Mouse (Mus musculus) brain, embryonic 14.5 days (tissue): ENCODE data around the gene Nusap1. TPM values are rescaled to one million over a fixed set of nuclear protein-coding genes. Genes with fewer than 3 reads are reported as not detected.
A peak's percentile ranks its signal among the peaks of the same experiment; 100 is the strongest.

Source experiments
- DNase-seq: peaks from one replicate; pipeline ENCODE4 v3.0.0-alpha.2; 2011; ENCODE audit warnings: low read depth
- CTCF ChIP-seq: fragments of 200-500 bp; IDR thresholded peaks from 2 replicates; pipeline ENCODE4 v1.5.1; 2012; ENCODE audit warnings: inconsistent platforms, mild to moderate bottlenecking, moderate library complexity, borderline replicate concordance; ENCODE audit not compliant: insufficient read depth, insufficient read length; ENCODE audit errors: extremely low read depth
- POLR2A ChIP-seq: fragments of 200-500 bp; IDR thresholded peaks from 2 replicates; pipeline ENCODE4 v1.6.1; 2012; ENCODE audit warnings: mild to moderate bottlenecking, inconsistent platforms, borderline replicate concordance; ENCODE audit not compliant: poor library complexity, insufficient read depth, insufficient read length, severe bottlenecking; ENCODE audit errors: extremely low read depth
- polyA plus RNA-seq: library from polyadenylated mRNA; depleted of rRNA; stranded (reverse); fragments of >200 nt; gene quantifications from 2 replicates; pipeline ENCODE4 v1.2.3, GENCODE M21; 2012; rRNA removed

The Nusap1 gene
- 14.7 and 19.5 TPM in 2 replicates for polyA plus RNA-seq

DNA sequence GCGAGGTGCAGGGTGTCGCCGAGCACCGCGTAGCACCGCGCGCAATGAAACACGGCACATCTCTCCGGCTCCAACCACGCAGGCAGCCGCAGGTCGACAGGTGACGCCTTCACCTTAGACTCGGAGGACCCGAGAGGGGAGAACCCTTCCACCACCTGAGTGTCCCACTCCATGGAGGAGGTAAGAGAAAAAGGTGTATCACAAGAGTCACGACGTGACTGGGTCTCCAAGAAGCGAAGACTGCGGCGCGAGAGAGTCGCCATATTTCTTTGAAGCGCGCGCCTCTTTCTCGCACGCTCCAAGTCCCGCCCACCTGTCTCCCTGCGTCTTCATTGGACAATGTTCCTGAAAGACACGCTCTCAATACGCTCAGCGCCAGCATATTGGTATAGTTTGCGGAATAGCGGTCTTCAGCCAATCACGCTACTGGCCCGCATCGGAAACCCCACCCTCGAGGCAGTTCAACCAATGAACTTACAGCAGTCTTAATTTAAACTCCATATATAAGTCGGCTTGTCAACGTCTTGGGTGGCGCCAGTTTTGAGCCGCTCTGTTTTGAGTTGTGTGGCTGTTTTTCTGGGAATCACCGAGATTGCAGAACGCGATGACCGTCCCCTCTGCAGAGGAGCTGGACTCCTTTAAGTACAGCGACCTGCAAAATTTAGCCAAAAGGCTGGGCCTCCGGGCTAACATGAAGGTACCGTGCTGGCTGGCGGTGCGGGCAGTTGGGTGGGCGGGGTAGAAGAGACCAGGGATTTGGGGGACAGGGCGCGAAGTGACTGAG, at the start of gene Nusap1, which contains the start of gene Oip5:
Gene Nusap1 (plus strand): TSS at position 100 of the 784 bp plus-strand sequence.
Gene Oip5 (minus strand): TSS at position 271 of the 784 bp plus-strand sequence.
- TF ChIP-seq POLR2A (peak; percentile 12; the same call in 1 of the 2 replicates), CTCF (no peak)
- DNase-seq: peak; percentile 99

- TF ChIP-seq CTCF (no peak), POLR2A (no peak)
- DNase-seq: no peak
Measured at GRCm38 (mm10) chr2:119572471-119572870, 45.6 kb upstream of the Nusap1 start.

DNA sequence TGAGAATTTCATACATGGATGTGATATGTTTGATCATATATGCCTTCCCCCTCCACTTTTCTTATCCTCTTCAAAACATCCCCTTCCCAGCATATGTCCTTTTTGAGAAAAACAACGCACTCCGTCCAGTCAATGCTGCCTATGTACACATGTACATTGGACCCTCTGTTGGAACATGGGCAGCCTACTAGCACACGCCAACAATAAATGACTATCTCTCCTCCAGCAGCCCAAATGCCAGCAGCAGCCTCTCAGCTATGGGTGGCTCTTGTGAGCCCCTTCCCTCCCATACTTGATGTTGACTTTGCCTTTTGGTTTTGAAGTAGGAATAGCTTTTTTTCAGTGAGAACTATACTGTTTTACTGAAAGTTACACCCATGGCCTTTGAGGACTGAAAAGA, 36.5 kb upstream of the Nusap1 start:
- no peak for TF ChIP-seq CTCF
- TF ChIP-seq POLR2A: no peak
- DNase-seq: no peak

DNA sequence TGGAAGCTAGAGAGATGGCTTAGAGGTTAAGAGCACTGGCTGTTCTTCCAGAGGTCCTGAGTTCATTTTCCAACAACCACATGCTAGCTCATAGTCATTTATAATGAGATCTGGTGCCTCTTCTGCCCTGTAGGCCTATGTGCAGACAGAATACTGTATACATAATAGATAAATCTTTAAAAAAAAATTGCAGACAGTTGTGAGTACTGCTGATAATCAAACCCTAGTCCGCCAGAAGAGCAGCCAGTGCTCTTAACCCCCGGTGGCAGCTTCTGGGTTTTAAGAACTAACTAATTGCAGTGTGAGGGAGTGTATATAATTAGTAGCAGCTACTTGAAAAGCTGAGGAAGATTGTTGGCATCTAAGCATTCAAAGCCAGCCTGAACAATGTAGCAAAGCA, 34.7 kb upstream of the Nusap1 start:
- TF ChIP-seq POLR2A (no peak), CTCF (no peak)
- DNase-seq: no peak

GRCm38 (mm10) chr2:119584282-119584681, 33.8 kb upstream of the Nusap1 start:
- no peak for TF ChIP-seq POLR2A
- no peak for TF ChIP-seq CTCF
- DNase-seq: no peak

DNA sequence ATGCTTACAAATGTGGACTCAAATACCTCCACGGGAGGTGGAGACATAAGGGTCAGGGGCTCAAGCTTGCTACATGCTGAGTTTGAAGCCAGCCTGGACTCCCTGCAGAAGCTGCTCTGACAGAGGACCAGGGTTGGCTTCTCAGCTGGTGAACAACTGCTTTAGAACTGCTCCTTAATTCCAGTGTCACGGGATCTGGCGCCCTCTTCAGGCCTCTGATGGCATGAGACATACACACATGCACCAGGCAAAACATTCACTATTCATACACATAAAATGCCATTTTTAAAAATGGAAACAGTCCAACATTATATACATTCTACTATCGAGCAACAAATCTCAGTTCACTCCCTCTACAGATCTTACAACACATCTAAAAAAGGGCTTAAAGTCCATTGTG, 30.7 kb upstream of the Nusap1 start:
- TF ChIP-seq CTCF (peak; percentile 69; the same call in 1 of the 2 replicates), POLR2A (no peak)

DNA sequence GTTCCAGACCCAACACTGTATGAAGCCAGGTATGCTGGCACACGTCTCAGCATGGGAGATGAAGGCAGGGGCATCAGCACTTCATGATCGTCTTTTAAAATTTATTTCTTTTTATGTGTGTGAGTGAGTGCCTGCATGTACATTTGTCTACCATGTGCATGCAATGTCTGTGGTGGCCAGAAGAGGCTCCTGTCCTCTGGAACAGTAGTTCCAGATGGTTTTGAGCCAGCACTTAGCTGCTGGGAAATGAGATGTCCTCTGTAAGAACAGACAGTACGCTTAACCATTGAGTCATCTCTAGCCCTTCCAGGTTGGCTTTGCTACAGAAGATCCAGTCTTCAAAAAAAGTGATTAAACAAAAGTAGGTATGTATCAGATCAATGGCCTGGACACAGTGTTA, 26.9 kb upstream of the Nusap1 start:
- TF ChIP-seq POLR2A (no peak), CTCF (no peak)
- no peak for DNase-seq

More for the DNA sequence above, 30.7 kb upstream of the Nusap1 start:
- DNase-seq: peak; percentile 53

GRCm38 (mm10) chr2:119593765-119594112, 24.4 kb upstream of the Nusap1 start:
- no peak for DNase-seq
- TF ChIP-seq POLR2A (no peak), CTCF (no peak)

GRCm38 (mm10) chr2:119594113-119594981, 23.8 kb upstream of the Nusap1 start:
- DNase-seq: peak; percentile 99
- TF ChIP-seq CTCF (no peak), POLR2A (peak; percentile 64)

- no peak for TF ChIP-seq POLR2A
- no peak for TF ChIP-seq CTCF
- DNase-seq: no peak
Measured at GRCm38 (mm10) chr2:119595308-119595707, 22.8 kb upstream of the Nusap1 start.

DNA sequence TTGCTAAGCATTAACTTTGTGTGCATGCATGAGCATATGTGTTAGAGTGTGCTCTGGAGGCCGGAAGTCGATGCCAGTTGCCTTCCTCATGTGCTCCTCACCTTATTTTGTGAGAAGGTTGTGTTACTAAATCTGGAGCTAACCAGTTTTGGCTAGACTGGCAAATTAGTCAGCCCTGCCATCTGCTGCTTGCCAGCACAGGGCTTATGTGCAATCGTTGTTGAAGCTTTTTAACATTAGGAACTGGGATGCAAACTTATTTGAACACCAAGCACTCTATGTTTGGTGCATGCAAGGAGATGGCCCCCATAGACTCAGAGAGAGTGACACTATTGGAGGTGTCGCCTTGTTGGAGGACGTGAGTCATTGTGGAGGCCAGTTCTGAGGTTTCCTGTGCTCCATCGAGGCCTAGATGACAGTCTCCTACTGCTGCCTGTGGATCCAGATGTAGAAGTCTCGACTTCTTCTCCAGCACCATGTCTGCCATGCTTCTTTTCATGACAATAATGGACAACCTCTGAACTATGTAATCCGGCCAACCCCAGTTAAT, 21.2 kb upstream of the Nusap1 start:
- DNase-seq: peak; percentile 66

More for the DNA sequence above, 21.2 kb upstream of the Nusap1 start:
- TF ChIP-seq POLR2A (no peak), CTCF (no peak)
